Mouse (Mus musculus) hematopoietic stem cell, adult 5-6 weeks (primary cell): Measurements from ENCODE around the gene Hoxb1. TPM values are rescaled to one million over a fixed set of nuclear protein-coding genes. Genes with fewer than 3 reads are reported as not detected.

Experiments
- ATAC-seq, 2 experiments: fragments of 125-278 bp in 1 of 2; replicated peaks in 1 of 2; 2 replicates each; pipeline ENCODE4 v1.8.0; 2016 to 2017; ENCODE audit warnings: inconsistent platforms in 2 of 2, mild to moderate bottlenecking in 2 of 2, moderate number of reproducible peaks in 2 of 2, low read depth in 1 of 2, moderate TSS enrichment in 1 of 2; ENCODE audit not compliant: low FRiP score in 2 of 2, poor library complexity in 2 of 2, severe bottlenecking in 2 of 2, insufficient read depth in 1 of 2, low TSS enrichment in 1 of 2
- total RNA-seq: library from RNA; stranded (forward); fragments of 172-1452, 232-1000 nt; gene quantifications from 2 replicates; pipeline ENCODE4 v1.2.3, GENCODE M21; 2017

Hoxb1 gene
- not detected in 2 replicates for total RNA-seq

DNA sequence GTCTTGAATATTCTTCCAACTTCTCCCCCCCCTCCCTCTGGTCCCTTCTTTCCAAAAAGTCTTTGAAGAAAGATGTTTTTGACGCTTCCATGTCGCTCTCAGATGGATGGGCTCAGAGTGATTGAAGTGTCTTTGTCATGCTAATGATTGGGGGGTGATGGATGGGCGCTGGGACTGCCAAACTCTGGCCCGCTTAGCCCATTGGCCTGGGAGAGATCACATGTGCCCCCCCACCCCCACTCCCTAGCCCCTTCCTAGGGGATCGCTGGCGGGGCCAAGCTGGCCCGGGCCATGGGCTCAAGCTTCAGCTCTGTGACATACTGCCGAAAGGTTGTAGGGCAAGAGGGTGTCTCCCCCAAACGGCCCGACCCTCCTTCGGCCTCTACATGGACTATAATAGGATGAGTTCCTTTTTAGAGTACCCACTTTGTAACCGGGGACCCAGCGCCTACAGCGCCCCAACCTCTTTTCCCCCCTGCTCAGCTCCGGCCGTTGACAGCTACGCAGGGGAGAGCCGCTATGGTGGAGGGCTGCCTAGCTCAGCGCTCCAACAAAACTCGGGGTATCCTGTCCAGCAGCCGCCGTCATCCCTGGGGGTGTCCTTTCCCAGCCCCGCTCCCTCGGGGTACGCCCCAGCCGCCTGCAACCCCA is at the start of gene Hoxb1:
Hoxb1 (plus strand) TSS at position 312 of the 651 bp plus-strand sequence.
- peak; percentile 9 to 26; a peak in 1 of 4 replicates for ATAC-seq

DNA sequence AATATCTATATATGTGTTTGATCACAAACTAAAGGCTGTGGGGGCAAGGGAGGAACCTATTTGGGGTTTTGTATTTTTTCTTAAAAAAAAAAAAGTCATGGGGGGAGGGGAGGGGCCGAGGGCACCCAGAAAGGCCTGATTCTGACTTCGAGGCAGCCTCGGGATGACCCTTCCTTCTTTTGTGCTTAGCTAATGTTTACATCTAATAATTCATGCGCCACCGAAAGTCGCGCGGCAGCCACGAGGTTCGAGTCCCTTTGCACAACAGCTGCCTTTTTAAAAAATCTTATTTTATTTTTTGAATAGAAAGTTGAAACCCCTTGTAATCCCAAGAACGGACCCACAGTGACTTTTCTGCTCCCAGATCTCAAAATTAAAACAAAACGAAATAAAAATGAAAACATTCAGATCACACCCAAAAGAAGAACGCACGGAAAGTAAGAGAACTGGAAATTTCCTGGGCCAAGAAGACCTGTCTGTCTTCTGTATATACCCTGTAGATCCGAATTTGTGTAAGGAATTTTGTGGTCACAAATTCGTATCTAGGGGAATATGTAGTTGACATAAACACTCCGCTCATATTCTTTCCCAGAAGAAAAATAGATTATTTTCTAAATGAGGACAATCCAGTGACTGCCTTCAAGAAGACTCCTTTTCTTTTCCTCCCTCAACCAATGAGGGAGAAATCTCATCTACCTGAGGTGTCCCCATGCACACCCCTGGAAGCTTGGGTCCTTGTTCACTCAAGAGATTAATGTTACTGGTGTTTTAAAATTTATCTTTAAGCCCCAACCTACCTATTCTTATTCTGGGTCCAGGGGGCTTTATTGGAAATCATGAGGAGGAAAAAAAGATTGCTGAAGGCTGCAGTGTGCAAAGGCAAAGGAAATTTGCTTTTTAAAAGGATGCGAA is 48.6 kb upstream of the Hoxb1 start:
- ATAC-seq, result no peak

DNA sequence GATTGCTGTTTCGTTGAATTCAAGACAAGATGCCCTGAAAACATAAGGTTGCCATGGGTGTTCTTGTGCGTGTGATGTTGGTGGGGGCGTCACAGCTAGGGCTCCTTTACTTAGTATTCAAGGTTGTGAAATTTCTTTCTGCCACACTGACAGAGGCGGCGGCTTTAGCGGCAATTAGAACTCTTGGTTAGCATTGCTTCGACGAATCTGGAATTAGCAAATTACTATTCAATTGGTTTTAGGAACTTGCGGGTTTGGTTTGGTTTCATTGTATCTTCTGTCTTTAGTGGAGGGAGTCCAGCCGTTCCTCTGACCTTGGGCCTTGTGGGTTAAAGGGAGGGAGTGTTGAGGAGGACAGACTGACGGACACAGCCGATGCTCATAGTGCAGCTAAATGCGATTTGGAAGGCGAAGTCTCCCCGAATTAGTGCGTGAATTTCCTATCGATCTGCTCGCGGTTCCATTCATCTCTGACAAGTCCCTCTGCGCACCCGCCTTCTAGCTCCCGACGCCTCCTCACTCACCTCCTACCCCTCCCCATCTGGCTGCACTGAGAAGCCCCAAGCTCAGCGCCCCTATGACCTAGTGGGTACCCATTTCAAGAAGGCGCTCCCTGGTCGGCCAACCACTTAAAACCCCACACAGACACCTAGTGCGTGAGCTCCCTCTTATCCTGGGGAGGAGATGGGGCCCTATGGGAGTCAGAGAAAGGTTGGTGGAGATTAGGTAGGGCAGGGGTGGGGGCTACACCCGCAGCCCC is 47.8 kb upstream of the Hoxb1 start, which contains the start of gene Hoxb4:
Hoxb4 (plus strand) TSS at position 660 of the 760 bp plus-strand sequence.
- no peak for ATAC-seq

DNA sequence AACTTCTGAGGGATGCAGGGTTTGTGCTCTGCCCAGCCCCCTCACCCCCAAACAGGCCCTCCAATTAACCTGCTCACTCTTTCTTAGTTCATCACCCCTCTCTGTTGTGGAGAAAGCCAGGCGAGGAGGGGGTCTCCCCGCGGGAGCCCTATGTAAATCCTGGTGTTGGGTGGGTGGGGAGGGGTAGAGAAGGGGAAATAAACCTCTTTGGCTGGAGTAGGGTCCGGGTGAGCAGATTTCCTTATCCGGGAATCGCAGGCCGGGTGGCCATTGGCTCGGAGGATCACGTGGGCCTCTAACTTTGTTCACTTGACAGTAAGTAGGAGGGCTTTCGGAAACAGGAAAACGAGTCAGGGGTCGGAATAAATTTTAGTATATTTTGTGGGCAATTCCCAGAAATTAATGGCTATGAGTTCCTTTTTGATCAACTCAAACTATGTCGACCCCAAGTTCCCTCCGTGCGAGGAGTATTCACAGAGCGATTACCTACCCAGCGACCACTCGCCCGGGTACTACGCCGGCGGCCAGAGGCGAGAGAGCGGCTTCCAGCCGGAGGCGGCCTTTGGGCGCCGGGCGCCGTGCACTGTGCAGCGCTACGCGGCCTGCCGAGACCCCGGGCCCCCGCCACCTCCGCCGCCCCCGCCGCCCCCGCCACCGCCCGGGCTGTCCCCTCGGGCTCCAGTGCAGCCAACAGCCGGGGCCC is 47.0 kb upstream of the Hoxb1 start:
- ATAC-seq, result peak; percentile 70 to 73; a peak in 3 of 4 replicates

DNA sequence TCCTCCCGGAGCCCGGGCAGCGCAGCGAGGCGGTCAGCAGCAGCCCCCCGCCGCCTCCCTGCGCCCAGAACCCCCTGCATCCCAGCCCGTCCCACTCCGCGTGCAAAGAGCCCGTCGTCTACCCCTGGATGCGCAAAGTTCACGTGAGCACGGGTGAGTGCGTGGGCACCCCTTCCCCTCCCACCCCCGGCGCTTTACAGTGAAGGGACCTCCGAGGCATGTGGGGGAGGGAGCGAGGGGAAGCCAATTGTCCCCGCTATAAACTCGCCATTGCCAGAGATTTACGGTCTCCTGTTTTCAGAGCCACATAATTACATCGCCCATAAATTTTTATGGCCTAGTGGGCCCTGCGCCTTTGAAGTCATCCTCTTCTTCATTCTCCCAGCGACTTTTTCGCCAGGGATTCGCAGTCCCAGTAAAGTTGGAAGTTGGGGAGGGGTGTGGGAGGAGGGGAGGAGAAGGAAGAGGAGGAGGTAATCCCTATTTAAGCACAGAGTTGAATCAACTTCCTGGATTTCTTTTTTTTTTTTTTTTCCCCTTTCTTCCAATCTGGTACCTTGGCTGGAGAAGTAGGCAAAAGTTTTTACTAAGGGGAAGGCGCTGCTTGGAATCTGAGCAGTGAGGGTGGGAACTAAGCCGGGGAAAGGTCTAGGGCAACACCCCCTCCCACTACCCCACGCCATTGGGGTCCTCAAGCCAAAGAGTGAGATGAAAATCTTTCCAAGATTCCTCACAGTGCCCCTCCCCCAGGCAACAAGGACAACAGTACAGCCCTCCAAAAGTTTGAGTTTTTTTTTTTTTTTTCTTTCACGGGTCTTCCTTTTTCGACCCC is 46.3 kb upstream of the Hoxb1 start:
- ATAC-seq, result no peak

DNA sequence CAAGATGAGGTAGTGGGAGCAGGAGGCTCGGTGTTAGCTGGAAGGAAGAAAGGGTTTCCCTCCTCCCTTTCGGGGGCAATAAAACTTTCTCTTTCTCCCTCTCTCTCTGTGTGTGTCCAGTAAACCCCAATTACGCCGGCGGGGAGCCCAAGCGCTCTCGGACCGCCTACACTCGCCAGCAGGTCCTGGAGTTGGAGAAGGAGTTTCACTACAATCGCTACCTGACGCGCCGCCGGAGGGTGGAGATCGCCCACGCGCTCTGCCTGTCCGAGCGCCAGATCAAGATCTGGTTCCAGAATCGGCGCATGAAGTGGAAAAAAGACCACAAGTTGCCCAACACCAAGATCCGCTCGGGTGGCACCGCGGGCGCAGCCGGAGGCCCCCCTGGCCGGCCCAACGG is 45.6 kb upstream of the Hoxb1 start:
- peak; percentile 14 to 24; a peak in 1 of 4 replicates for ATAC-seq

DNA sequence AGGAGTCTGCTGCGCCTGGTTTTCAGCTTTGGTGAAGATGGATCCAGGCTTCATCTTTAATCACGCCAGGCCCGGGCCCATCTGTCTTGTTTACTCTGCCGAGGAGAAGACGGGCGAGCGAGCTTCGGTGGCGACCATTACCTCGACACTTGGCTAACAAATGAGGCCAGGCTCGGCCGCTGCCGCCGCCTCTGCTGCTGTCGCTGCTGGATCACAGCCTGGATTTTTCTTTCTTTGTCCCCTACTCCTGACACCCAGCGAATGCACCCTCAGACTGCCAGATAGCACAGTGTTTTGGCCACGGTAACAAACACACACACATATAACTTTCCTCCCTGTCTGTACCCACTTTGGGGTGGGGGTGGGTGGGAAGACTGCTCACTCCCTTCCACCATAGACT is 44.9 kb upstream of the Hoxb1 start:
- no peak for ATAC-seq

DNA sequence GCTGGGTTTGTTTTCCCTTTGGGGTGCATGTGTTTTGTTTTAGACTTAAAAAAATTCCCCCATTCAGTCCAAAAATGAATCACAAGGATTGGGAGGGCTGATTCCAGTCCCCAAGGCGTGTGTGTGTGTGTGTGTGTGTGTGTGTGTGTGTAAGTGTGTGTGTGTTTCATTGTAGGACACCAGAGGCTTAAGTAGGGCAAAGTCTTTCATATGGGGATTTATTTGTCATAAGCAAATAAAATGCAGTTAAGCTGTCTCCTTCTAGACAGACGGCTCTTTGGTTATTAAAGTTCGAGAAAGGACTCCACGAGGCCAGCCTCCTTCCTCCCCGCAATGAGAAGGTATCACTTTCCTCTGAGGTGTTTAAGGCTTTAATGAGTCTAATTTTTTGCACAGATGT is 43.7 kb upstream of the Hoxb1 start:
- ATAC-seq, result no peak

DNA sequence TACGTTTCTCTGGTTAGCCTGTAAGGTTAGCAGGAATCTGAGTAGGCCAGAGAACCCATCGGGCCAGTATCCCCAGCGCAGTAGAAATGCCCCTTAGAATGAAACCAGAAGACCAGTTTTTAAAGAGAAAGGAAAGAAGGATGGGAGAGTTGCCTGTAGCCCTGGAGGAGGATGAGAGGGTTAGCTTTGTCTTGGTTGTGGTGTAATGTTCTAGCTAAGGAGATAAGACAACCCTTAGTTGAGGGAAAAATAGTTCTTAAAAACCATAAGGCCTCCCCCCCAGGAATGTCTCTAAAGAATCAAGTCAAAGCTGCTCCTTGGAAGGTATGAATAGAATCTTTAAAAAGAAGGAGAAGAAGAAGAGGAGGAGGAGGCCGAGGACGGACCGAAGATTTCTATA is 42.8 kb upstream of the Hoxb1 start:
- ATAC-seq, result no peak

DNA sequence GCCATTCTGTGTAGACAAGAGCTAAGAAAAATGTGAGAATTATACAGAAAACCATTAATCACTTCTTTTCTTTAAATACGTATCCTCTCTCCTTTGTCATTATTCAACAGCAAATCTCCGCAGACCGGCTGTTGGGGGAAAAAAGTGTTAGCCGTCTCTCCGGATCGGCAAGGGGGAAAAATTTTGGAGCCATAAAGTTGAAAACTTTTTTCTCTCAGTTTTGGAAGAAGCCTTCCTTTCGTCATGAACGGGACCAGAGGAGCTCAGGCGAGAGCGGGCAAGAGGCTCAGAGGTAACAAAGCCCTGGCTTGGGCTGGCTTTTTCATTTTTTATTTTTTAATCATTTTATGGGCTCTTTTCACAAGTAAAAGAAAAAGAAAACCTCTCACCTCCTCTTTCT is 42.4 kb upstream of the Hoxb1 start, which contains the start of gene Hoxb3:
Hoxb3 (plus strand) TSS at position 173 of the 400 bp plus-strand sequence.
- ATAC-seq, result no peak

DNA sequence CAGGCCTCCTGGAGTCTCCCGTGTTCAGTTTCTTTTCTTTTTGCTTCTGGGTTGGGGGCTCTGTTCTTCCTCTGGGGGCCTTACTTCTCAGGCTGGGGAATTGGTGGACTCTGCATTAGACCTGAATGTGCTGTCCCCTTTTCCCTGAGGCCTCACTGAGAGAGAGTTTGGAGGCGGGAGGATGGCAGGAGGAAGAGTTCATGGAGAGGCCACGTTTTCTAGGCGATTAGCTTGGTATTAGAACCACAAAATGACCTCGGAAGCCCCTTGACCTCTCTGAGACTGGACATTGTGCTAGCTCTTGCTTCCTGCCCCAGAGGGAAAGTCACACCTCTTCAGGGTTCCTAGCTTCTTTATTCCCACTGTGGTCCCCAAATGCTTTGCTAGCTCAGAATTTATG is 41.4 kb upstream of the Hoxb1 start:
- ATAC-seq, result no peak

DNA sequence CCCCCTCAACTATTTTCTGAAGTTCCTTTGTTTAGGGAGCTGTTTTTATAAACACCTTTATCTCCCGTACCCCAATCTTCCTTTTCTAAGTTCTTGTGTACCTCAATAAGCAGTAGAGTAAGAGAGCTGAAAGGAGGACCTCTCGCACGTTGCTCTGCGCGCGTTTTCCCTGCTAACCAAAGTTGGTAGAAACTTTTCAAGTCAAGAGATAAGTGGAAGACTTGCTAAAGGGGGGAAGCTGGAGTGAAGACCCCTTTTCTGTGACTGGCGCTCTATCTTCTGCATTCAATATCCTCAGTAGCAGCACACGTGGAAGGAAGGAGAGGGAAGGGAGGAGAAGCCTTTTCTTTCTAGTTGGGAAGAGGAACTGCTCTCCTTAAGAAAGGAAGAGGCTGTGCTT is 40.6 kb upstream of the Hoxb1 start:
- ATAC-seq, result no peak

DNA sequence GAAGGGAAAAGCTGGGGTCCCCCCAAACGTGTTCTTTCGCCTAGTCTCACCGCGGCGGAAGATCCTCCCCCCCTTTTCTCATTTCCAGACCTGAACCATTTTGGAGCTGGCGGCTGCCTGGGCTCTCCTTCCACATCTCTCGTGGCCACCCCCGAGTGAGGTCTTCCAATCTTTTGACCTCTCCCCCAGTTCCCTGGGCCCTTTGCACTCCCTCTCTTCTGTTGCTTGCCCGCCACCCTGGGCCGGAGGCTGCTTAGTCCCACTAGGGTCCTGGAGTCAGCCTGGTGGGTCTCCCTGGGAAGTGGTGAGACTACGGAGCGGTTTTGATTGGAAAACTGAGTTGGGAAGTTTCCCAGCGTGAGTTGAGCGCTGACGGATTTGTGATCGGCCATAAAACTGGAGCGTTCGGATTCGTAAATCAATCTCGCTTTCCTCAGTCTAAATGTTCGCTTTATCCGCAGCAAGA is 39.8 kb upstream of the Hoxb1 start:
- ATAC-seq, result no peak

DNA sequence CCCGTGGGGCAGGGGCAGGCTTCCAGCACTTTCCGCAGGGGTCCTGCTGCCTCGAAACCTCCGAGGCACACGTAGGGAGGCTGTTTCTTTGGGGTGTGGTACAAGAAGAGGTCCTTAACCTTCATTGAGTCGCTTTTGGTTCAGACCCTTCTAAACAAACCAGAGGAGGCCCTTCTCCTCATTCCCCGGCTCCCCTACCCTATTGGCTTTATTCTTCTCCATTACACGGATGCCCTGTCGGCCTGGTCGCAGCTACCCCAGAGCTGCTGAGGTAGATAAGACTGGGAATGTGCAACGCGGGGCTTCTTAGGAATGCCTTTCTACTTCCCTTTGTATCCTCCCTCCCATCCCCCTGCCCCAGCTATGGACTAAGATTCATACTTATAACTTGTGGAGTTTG is 38.8 kb upstream of the Hoxb1 start:
- ATAC-seq, result no peak

DNA sequence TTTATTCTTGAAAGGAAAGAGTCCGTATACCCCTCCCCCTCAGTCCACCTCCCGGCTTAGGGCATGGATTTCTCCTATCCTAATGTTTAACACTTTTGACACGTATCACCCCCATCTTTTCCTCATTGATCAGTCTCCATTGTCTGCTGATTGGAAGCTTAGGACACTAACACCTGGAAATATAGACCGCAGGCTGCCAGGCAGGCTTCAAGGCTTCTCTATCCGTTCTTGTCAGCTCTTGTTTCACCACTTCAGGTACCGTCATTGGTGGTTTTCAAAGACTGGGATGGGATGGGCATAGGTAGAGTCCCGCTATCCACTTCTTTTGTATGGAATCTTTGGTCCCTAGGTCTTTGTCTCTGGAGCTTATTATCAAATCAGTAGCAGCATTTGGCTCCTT is 38.4 kb upstream of the Hoxb1 start:
- ATAC-seq, result no peak

DNA sequence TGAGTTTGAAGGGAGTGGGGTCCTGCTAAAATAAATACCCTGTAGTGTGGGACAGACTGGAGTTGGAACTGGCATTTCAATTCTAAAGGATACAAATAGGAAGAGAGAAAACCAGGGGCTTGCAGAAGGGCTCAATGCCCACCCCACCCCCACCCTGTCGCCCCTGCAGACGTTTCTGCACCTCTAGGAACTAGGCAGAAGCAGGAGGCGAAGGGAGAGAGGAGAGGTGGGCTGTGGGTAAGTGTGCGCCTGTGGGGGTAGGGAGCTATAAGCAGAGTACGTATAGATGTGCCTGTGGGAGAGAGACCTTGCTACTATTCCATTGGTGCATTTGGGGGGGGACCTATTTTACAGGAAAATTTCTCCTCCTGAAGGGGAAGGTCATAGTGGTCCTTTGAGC is 37.8 kb upstream of the Hoxb1 start:
- ATAC-seq, result no peak
